Mouse (Mus musculus): ENCODE measurements around the gene Tpcn1.

GRCm38 (mm10) chr5:120621078-120621765, 32.7 kb upstream of the Tpcn1 start:
- no peak for TF ChIP-seq CTCF (IDR thresholded peaks at IDR 0.05; ENCODE audit: low read depth, low read length)
- no peak for TF ChIP-seq POLR2A (IDR thresholded peaks at IDR 0.05; ENCODE audit: borderline replicate concordance, low read depth, low read length)
